Mouse (Mus musculus) spleen, adult 2 months (tissue): ENCODE data around the gene Epha5. TPM values are rescaled to one million over a fixed set of nuclear protein-coding genes. Genes with fewer than 3 reads are reported as not detected.

ENCODE experiments used
- DNase-seq, 2 experiments: peaks; one replicate each; pipeline versions ENCODE4 v3.0.0 to v3.0.0-alpha.2; 2012 to 2021; ENCODE audit warnings: low spot score in 2 of 2, low read depth in 1 of 2
- H3K27ac ChIP-seq: fragments of 200-500 bp; 2 replicates; pipeline ENCODE4 v1.5.1; 2012; ENCODE audit warnings: low read length, inconsistent platforms; ENCODE audit not compliant: insufficient read depth
- H3K27me3 ChIP-seq: fragments of 200-500 bp; 2 replicates; pipeline ENCODE4 v1.6.1; 2012; ENCODE audit warnings: mild to moderate bottlenecking, moderate library complexity, low read length, inconsistent platforms; ENCODE audit not compliant: control insufficient read depth, insufficient read depth
- H3K36me3 ChIP-seq: fragments of 200-500 bp; 2 replicates; pipeline ENCODE4 v1.6.1; 2012; ENCODE audit warnings: mild to moderate bottlenecking, low read length, inconsistent platforms; ENCODE audit not compliant: control insufficient read depth, insufficient read depth
- H3K4me1 ChIP-seq: fragments of 200-500 bp; 2 replicates; pipeline ENCODE4 v1.6.1; 2011; ENCODE audit warnings: inconsistent platforms; ENCODE audit not compliant: control insufficient read depth, insufficient read depth, insufficient read length
- H3K4me3 ChIP-seq: fragments of 200-500 bp; 2 replicates; pipeline ENCODE4 v1.5.1; 2011; ENCODE audit warnings: mild to moderate bottlenecking, inconsistent platforms; ENCODE audit not compliant: insufficient read depth, insufficient read length; ENCODE audit errors: extremely low read depth
- CTCF ChIP-seq: fragments of 200-500 bp; IDR thresholded peaks from 2 replicates; pipeline ENCODE4 v1.5.1; 2011; ENCODE audit warnings: mild to moderate bottlenecking, inconsistent platforms; ENCODE audit not compliant: insufficient read depth, insufficient read length, insufficient replicate concordance; ENCODE audit errors: extremely low read depth
- POLR2A ChIP-seq: fragments of 200-500 bp; IDR thresholded peaks from 2 replicates; pipeline ENCODE4 v1.6.1; 2011; ENCODE audit warnings: low read depth, low read length, inconsistent platforms
- WGBS: fragments of 180-500 bp; shearing (Covaris S2); methylation state at CpG from one replicate; pipeline ENCODE4 v1.1.7; 2018; 5-methylcytosine and 5-hydroxymethylcytosine counted together
- polyA plus RNA-seq: library from polyadenylated mRNA; depleted of rRNA; stranded (reverse); fragments of >200 nt; gene quantifications from 2 replicates; pipeline ENCODE4 v1.2.3, GENCODE M21; 2012

Gene Epha5
- polyA plus RNA-seq, 1 experiment = not detected

DNA sequence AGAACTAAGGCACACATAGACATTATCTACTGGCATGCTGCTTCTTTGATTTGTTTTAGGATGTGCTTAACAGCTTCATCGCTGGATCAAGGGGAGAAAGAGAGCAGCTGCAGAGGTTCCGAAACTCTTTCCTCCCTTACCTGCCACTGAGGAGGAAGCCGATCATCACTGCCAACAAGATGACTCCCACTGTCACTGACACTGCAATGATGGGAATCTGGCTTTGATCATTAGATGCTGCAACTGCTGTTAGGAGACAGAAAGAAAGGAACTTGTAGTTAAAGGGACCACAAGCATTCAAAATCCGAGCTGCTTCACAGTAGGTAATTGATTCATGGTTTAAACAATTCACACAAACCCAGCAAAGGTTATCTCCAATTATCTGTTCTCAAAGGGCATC, 275.0 kb downstream of the Epha5 start:
- DNase-seq = no peak
- TF ChIP-seq CTCF = no peak
- TF ChIP-seq POLR2A = no peak
- no peaks in the 10 kb centered on the region for H3K27me3 ChIP-seq
- no peaks in the 10 kb centered on the region for H3K4me1 ChIP-seq
- H3K27ac ChIP-seq = no peak overlapping the region
- H3K4me3 ChIP-seq = no peak overlapping the region
- WGBS = 66% methylated on average over 4 of the region's 4 CpGs
- H3K36me3 ChIP-seq = no peaks in the 10 kb centered on the region

DNA sequence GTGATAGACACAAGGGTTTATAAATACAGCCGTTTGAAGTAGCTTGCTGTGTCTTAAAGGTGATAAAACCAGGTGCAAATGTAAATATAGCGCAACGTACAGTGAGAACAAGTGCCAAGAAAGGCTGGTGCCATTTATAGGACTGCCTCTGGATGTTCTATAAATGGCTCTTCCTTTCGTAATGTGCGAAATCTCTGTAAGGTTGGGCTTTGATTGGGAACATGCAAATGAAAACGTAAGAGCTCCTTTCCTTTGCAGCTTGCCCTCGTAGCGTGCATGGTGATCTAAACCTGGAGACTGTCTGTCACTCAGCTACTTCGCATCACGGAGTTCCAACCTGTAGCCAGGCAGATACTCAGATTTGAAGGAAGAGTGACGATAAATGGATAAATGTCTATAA, 321.2 kb downstream of the Epha5 start:
- 86% methylated on average over 11 of the region's 11 CpGs for WGBS
- Histone ChIP-seq H3K27me3 (no peaks in the 10 kb centered on the region), H3K4me3 (no peak overlapping the region), H3K36me3 (no peaks in the 10 kb centered on the region), H3K4me1 (no peaks in the 10 kb centered on the region), H3K27ac (no peak overlapping the region)
- TF ChIP-seq POLR2A (no peak), CTCF (no peak)
- no peak for DNase-seq

DNA sequence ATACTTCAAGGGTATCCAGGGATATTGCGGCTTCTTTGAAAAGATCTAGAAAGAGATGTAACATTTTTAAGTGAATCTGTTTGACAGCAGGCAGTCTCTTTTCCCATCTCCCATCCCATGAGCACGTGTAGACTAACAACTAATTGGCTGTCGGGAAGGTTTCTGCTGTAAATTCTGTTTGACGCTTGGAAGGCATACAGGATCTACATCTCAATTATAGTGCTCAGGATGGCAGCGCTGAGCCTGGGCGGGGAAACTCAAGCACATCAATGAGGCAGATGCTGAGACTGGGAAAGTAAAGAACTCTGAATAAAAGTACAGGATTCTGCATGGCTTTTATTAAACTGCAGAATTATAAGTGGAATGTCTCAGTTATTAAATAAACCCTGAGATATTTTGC, 335.9 kb downstream of the Epha5 start:
- no peak for DNase-seq
- TF ChIP-seq CTCF (no peak), POLR2A (no peak)
- 75% methylated on average over 6 of the region's 6 CpGs for WGBS
- Histone ChIP-seq H3K4me3 (no peak overlapping the region), H3K4me1 (no peaks in the 10 kb centered on the region), H3K27ac (no peak overlapping the region), H3K36me3 (no peaks in the 10 kb centered on the region), H3K27me3 (no peaks in the 10 kb centered on the region)

DNA sequence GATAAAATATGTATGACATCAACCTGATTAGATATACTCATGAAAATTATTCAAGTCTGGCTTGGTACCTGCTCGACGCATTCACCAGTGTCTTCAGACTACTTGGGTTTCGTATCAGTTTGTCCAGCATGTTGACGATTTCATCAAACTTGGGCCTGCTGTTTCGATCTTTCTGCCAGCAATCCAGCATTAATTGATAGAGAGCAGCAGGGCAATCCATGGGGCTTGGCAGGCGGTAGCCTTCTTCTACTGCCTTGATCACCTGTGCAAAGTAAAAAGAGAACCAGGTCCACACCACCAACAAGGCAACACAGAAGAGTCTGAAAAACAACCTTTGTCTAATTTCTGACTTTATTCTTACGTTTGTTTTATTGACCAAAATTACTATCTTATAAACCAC, 346.2 kb downstream of the Epha5 start:
- Histone ChIP-seq H3K27me3 (no peaks in the 10 kb centered on the region), H3K27ac (no peak overlapping the region), H3K4me1 (no peaks in the 10 kb centered on the region), H3K36me3 (no peaks in the 10 kb centered on the region), H3K4me3 (no peak overlapping the region)
- TF ChIP-seq POLR2A (no peak), CTCF (no peak)
- DNase-seq = no peak
- 87% methylated on average over 7 of the region's 7 CpGs for WGBS

DNA sequence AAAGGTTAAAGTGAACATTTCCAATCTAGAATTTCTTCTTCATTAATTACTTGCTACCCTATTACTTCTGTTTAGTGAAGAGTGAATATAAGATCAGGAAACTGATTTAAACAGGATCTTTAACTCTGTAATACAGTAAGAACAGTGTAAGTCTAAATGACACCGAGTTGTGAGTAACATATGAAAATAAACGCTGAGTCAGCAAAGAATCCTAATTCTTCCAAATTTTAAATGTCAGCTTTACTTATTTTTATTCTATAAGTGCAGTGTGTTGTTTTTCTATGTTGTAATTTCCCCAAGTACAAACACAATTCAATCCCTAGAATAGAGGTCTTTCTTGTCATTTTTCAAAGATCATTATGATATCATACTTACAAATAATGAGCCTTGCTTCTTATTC, 363.3 kb downstream of the Epha5 start:
- no peaks in the 10 kb centered on the region for H3K36me3 ChIP-seq
- 88% methylated on average over 2 of the region's 2 CpGs for WGBS
- no peaks in the 10 kb centered on the region for H3K27me3 ChIP-seq
- TF ChIP-seq CTCF (no peak), POLR2A (no peak)
- H3K27ac ChIP-seq = no peak overlapping the region
- H3K4me1 ChIP-seq = no peaks in the 10 kb centered on the region
- no peak overlapping the region for H3K4me3 ChIP-seq
- DNase-seq = no peak

DNA sequence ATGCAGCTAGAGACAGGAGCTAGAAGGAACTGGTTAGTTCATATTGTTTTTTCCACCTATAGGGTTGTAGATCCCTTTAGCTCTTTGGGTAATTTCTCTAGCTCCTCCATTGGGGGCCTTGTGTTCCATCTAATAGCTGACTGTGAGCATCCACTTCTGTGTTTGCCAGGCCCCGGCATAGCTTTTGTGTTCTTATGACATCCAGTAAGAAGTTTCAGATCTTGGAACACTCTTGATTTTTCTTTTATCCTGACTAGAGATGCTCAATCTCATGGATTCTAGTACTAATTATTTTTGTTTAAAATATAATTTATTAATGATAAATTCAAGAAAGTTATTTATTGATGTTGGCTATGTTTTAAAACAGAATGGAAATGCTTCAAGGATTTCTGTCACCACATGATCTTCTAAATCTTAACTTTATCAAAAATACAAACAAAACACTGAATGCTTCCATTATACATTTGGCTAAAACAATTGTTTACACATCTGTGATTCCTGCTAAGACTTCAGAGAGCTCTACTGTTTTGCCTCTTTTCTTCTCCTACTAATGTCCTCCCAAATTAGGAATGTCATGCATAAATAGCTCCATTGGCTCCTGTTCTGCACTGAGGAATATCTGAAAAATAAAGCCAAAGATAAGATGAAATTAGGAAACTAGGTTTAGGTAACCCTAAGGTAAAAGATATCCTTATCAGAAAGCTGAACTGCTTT, 379.8 kb downstream of the Epha5 start:
- no peaks in the 10 kb centered on the region for H3K36me3 ChIP-seq
- no peaks in the 10 kb centered on the region for H3K27me3 ChIP-seq
- no peak for DNase-seq
- H3K4me3 ChIP-seq = no peak overlapping the region
- 92% methylated on average over 1 of the region's 1 CpGs for WGBS
- H3K4me1 ChIP-seq = no peaks in the 10 kb centered on the region
- H3K27ac ChIP-seq = no peak overlapping the region
- TF ChIP-seq CTCF (no peak), POLR2A (no peak)
